Mouse (Mus musculus) adipocyte (in vitro differentiated cells): ENCODE data around the gene Junb.

ENCODE experiments used
- DNase-seq: peaks from one replicate; pipeline ENCODE4 v3.0.0-alpha.2; 2016; ENCODE audit warnings: low spot score

The Junb gene

DNA sequence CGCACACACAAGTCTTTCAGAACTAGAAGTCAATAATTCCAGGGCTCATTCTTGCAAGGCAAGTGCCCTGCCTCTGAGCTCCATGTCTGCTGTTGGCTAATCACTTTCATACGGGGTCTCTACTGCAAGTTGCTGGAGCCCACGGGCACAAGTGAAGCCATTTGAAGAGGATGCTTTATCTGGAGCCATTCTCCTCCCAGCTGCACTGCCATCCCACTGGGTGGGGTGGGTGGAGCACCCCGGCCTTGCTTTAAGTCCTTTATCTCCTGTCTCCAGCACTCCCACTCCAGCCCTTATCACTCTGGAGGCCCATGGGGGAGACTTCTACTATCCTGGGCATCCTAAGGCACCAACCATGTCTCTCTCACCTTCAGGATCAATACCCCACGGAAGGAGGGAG is 7.6 kb downstream of the Junb start:
- no peak for DNase-seq

DNA sequence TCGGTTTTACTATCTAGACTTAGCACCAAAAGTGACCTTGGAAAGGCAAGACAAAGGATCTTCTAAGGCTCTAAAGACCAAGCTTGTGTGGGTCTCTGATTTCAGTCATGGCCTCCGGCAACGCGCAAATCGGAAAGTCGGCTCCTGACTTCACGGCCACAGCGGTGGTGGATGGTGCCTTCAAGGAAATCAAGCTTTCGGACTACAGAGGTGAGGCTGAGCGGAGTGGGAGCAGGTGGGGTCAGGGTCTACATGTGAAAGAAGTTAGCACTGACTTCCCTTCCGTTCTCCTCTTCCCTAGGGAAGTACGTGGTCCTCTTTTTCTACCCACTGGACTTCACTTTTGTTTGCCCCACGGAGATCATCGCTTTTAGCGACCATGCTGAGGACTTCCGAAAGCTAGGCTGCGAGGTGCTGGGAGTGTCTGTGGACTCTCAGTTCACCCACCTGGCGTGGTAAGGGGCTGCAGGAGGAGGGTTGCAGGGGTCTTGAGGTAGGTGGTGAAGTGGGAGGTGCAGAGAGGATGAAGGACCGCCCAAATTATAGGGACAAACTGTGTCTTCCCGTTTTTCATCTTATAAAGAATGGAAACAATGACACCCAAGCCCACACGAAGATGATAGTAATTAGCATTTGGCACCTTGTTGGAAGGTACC is 8.3 kb downstream of the Junb start:
- DNase-seq: no peak

DNA sequence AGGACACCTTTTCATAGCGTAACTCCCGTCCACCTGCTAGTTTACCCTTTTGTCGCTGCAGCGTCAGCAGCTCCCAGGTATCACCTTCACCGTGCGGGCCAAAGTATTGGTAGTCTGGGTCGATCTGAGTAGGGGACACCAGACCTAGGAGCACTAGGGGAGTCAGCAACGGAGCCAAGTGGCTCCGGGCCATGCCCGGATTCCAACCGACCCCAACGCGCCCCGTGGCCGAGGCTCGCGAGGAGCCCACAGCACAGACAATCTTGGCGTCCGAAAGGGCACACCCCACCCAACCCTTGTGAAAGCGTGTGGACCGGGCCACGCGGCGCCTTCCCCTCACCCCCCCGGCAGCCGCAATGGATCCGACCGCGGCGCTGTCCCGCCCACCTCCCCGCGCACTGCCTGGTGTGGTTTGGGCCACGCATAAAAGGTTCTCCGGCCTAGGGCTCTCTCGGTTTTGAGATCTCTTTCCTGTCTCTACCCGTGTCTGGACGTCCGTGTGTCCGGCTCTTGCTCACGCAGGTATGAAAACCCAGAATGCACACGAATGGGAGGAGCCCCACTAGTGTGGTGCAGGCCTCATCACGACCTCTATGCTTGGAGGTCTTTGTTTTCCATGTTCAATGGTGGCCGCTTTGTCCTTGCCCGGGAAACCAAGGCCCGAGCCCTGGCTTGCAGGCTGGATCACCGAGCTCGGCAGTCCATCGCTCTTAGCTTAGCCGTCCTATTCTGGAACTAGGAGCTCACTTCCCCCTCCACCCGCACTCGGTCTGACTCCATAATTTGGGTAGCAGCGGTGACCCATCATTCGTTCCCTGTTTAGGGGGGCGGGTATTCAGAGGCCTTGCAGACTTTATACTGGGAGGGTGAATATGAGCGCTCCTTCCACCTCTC is 9.0 kb downstream of the Junb start, which contains the start of the genes Gm49661, Prdx2 and Rnaseh2a:
Gene Gm49661 (minus strand): TSS at position 193 of the 894 bp plus-strand sequence.
Gene Prdx2 (plus strand): TSS at position 347 of the 894 bp plus-strand sequence.
Gene Rnaseh2a (minus strand): TSS at position 527 of the 894 bp plus-strand sequence.
- peak; percentile 82 for DNase-seq

DNA sequence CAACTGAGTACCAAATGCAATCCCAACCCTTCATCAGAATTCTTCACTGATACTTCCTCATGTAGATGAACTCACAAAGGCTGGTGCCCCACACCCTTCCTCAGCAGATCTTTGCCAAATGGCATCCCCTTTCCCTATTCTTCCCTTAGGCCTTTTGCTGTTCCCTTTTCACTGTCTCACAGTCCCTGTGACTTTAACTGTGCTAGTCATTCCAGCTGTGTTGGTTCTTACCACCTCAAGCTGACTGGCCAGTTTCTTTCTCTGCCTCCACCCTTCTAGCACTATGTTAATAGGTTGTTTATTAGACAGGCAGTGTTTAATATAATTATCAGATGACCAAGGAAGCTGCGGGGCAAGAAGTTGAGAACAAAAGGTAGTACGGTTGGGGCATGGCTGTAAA is 9.9 kb downstream of the Junb start:
- peak; percentile 59 for DNase-seq

DNA sequence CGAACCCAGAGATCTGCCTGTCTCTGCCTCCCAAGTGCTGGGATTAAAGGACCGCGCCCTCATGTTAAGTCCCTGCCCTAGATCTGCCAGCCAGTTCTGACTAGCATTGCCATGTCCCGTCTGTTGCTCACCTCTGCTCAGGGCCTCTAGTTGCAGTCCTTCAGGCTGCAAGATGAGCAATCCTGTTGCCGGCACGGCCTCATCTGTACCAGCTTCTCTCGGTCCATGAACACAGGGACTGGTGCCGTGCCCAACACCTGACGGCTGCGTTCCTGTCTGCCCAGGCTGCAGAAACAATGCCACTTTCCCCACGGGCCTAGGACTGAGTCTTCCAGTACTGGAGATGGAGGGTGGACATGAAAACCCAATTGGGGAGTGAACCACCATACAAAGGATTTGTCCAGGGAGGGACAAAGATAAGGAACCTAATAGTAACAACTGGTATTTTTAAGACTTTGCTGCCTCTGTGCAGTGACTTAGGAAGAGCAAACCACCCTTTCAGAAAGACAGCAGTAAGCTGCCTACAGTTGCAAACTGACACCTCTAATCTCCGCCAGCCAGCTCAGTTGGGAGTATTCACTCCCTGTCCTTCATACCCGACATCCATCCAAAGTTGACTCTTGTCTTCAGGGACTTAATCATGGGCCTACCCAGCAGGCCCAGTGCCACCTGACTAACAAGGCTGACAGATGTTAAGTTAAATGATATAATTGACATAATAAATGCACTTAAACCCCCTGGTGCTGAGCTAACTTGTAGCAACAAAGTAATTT is 10.8 kb downstream of the Junb start:
- DNase-seq: no peak

DNA sequence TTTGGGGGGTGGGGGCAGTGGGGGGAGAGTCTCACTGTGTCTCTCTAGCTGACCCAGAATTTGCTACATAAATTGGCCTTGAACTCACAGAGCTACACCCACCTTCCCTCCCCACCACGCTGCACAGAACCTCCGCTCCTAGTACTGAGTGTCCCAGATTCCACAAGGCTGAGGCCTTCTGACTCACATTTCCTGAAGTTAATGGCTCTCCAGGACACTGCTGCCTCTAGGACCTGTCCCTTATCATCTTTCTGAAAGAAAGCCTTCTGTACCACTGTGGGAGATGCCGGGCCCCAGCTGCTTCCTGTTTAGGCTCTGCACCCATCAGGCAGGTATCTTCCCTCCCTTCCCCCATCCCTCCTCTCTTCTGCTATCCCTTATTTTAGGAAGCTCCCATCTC is 11.9 kb downstream of the Junb start:
- DNase-seq: no peak

DNA sequence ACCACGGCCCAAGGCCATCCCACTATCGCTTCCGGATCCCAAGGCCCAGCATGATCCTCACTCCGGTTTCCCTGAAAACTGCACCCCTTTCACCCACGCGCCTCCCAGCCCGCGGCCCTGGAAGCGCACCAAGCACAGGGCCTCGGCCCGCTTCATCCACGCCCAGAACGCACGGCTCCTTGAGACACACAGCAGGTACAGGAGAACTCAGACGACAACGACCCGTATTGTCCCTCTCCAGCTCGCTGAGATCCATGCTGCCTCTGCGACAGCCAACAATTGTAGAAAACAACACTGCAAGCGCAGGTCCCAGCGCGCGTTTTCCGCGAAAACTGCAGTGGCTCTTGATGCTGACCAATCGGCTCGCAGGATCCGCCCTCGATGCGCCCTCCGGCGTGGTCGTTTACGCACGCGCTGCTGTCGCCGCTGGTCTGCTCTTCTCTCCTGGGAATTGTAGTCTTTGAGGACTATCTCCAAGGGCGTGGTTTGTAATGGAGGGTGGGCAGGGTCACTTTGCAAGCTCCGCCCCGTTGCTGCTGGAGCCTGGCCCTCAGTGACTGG is 12.7 kb downstream of the Junb start:
- peak; percentile 97 for DNase-seq

DNA sequence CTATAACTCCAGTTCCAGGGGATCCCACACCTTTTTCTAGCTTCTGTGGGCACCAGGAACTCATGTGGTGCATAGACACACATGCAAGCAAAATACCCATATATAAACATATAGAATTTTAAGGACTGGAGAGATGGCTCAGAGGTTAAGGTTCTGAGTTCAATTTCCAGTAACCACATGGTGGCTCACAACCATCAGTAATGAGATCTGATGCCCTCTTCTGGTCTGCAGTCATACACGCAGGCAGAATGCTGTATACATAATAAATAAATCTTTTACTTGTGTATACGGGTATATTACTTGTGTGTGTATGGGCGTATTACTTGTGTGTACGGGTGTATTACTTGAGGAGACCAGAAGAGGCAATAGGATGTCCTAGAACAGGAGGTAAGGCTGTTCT is 14.6 kb downstream of the Junb start:
- DNase-seq: no peak

DNA sequence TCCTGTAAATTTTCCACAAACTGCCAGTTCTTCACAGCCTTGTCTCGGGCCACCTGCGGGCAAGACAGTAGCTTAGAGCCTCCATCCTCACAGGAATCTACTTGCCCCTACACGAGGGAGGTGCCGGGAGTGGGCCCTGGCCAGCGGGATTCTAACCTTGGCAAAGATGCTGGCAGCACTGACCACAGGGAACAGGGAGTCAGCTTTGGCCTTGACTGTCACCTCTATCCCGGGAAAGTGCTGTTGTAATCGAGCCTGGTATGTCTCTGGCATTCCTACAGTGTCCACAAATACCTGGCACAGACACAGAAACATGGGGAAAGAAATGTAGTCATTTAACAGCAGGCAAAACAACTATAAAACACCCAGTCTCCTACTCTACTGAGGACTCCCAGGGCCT is 18.7 kb downstream of the Junb start:
- DNase-seq: peak; percentile 96

DNA sequence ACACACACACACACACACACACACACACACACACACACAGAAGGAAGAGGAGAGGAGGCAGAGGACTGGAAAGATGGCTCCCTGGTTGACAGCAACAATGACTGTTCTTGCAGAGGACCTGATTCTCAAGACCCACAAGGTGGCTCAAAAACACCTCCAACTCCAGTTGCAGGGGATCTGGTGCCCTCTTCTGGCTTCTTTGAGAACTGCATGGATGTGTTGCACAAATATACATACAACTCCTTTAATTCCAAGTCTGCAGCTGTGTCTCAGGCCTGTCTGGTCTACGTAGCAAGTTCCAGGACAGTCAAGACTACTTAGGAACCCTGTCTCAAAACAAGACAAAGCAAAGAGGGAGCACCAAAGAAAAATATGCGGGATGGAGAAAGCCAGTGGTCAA is 21.8 kb downstream of the Junb start:
- DNase-seq: peak; percentile 78

DNA sequence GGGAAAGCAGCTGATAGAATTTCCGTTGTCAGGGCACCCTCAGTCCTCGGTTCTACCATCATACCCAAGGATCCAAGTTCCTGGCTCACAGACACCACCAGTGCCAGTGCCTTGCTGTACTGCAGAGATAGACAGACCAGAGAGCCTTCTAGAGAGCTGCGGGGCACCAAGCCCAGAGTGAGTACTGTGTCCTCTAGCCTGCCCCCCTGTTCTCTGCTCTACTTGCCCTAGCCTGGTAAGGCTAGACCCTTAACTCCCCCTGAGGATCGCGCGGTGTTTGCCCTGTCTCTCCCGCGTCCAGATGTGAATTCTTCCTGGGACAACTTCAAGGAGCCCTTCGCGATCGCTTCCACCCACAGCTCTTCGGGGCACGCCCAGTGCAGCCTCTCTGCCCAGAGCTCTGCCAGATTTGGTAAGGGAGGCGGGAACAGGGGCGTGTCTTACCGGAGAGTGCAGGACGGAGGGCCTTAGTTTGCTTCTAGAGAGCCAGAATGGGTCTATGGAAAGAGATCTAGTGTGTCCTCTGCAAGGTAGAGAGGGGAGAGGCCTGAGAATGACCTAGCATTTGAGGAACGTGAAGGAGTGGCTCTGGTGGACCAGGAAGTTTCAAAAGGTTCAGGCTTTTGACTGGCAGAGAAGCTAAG is 25.8 kb downstream of the Junb start:
- no peak for DNase-seq

DNA sequence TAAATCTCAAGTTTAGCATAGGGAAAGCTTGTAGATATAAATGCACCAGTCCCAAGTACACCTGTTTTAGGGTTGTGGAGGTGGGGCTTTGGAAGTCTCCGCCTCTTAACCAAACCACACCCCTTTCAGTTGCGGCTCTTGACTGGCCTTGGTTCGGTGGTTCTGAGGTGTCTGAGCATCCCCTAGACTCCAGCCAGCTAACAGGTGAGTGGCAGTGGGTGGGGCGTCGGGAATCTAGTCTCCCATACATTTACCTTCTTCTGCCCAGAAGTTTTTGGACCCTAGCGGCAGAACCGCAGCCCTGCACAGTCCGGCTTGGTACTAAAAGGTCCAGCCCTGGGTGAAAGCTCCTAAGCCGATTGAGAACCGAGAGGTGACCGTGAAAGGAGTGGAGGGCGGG is 28.8 kb downstream of the Junb start:
- DNase-seq: no peak

DNA sequence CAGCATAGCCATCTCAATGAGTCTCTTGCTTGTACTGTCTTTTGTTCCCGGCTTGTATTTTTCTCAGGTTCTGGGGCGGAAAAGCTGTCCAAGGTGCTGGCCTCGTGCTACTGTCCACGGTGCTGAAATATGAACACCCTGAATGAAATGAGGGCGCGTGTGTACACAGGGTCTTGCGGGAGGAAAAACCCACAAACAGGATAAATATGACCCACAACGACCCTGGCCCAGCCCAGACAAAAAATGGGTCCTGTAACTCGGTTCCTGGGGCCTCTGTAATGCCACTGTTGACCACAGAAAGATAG is 31.3 kb downstream of the Junb start:
- peak; percentile 74 for DNase-seq

DNA sequence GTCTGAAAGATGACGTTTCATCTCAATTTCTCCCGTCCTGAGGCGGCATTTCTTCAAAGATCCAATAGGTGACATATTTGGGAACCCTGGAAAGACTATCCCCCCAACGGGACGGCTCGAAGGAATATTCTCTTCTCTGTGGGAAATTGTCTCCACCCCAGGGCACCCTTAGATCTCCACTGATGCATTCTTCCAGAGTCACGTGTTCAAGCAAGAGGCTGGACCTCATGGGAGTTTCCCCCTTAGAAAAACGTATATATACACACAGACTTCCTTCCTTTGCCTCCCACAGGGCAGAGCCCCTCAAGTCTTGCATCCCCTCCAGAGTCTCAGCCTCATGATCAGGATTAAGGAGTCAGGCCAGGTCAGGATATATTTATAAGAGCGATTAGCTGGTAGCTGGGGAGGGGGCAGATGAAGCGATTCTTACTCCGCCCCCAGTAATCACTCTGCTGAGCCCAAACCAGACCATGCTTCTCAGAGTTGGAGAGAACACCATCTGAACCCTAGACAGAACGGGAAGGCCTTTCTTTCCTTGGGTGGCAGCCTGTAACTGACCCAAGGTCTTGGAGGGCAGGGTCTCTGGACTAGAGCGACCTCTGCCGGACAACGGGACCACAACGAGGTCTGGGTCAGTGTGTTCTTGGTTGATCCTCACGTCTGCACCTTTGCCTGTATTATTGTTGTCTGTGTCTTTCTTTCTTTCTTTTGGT is 31.8 kb downstream of the Junb start, which contains the start of gene Rtbdn:
Gene Rtbdn (plus strand): TSS at position 464 of the 713 bp plus-strand sequence.
- DNase-seq: no peak

DNA sequence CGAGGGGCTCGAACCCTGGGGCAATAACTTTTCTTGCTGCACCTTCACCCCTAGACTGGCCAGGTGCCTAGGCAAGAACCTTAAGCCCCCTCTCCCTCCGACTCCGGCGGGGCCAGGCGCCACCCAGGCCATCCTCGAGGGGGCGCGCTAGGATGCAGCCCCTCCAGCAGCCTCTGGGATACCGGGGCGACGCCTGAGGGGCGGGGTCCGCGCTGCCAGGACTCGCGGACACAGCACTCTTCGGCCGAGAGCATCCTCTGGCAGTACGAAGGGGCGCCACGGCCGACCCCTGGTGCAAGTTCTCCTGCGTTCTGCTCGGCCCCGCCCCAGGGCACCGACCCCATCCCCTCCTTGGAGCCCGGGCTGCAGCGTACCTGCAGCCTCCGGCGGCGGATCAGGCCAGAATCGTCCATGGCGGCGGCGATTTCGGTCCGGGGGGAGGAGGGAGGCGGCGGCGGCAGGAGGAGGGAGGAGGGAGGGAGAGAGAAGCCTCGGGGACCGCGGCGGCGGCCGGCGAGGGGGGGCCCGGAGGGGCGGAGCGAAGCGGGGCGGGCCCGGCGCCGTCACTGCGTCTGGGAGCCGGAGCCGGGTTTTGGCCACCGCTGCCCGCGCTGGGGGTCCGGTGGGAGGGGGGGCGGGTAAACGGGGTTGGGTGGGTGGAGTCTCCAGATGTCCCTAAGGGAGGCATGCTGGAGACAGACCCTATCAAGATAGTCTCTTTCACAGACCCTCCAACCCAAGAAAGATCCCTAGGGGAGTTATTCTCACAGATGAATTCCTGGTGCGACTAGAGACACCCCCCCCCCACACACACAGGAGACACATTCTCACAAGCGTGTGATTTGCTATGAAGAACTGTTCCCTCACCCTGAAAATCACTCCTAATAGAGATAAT is 32.6 kb downstream of the Junb start:
- DNase-seq: no peak

DNA sequence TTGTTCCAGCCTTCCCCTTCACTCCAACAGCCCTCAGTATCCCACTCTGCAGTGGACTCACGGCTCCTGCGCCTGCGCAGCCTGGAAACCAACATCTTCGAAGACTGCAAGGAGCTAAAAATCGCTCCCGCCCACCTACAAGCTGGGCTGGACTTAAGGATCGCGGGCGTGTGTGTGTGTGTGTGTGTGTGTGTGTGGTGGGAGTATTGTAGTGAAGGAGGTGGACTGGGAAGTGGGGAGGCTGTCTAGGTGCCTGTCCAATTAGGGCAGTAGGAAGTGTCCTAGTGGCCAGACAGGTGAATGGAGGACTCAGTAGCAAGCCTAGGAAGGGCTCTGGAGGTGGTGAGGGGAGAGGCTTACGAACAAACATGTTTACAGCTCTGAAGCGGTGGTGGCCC is 33.3 kb downstream of the Junb start:
- DNase-seq: no peak

DNA sequence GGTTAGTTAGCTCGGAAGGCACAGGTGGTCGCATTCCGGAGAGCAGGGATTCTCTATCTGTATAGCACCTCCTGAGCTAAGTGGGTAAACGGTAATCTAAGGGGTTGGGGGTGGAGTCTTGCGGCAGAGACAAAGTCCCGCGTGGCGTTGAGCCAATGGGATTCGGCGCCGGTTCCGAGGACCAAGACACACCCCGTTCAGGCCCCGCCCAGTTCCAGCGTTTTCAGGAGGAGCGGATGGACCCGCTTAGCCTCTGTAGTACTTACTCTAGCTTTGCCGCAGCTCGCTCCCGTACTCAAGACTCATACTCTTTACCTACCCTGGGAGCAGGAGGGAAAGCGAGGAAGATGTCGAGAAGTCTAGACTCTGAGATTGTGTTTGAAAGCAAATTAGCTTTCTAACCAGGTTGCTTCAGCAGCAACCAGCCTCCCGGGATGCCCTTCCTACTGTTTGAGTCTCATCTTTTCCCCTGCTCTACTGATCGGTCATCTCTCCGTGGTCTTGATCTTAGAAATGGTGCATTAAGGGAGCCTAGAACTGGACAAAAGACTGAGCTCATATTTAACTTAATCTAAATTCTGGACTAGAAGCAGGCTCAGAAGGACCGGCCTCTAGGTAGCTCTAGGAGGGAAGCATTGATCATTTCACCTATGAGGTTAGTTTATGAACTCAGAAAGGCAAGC is 33.9 kb downstream of the Junb start:
- DNase-seq: no peak

DNA sequence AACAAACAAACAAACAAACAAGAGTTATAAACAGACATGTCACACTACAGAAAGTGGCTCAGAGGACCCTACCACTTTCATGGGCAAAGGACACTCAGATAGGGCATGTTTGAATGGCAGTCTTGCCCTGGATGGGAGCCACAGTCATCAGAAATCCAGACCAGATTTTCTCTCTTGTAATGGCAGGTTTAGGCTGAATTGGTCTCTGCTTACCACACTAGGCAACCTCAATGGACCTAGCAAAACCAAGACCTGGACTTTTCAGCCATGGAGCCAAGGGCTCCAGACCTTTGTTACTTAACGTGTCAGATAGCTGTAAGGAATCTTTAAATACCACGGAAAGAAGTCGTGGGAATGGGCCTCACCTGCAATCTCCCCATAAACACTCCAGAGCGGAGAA is 34.8 kb downstream of the Junb start:
- no peak for DNase-seq
